Mouse (Mus musculus) G1E (cell line): ENCODE results near the gene Gm11549.

Experiments
- CTCF ChIP-seq: IDR thresholded peaks from 2 replicates; pipeline ENCODE4 v1.5.1; 2012; ENCODE audit warnings: low read depth, low read length, inconsistent platforms, mixed read lengths
- POLR2AphosphoS5 ChIP-seq: IDR thresholded peaks from 2 replicates; pipeline ENCODE4 v1.6.1; 2012; ENCODE audit warnings: low read depth, low read length, inconsistent platforms; ENCODE audit not compliant: insufficient replicate concordance

DNA sequence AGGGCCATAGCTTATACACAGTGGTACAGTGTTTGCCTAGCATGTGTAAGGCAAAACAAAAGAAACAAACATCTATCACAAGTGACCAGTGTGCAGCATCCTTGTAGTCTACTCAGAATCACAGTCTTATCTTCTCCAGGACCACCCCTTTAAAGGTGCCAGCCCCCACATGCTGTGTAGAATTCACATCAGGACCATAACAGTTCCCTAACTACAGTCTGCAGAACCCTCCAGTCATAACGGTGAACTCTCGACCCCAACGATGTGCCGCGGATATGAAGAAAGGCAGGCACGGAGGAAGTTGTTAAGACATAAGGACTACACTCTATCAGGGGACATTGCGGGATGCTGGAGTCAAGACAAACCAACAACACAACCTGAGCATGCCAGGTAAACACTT is 22.2 kb downstream of the Gm11549 start:
- TF ChIP-seq POLR2AphosphoS5: no peak
- no peak for TF ChIP-seq CTCF
